Mouse (Mus musculus): Measurements from ENCODE around the gene Gzmd.

DNA sequence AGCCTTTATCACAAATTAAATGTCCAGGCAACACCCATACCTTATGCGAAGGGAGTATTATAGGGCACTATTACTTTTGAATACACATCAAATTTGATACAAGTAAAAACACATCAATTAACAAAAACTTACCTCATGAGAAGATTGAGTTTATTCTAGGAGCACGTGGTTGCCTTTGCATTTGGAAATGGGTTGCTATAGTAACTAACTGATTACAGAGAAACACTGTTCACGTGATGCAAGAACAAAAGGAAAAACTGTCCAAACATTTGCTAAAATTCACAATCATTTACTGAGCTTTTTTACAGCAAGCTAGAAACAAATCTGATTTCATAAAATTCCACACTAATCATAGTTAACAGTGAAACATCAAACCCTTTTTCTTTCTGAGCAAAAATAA lies 29.0 kb downstream of the Gzmd start:
- TF ChIP-seq POLR2A (IDR thresholded peaks at IDR 0.05; ENCODE audit: control insufficient read depth in 1 of 2, insufficient read depth in 1 of 2, low read depth in 1 of 2, low read length in 2 of 2, poor library complexity in 1 of 2) (no peak), TAL1 (IDR thresholded peaks at IDR 0.05; ENCODE audit: low read length) (no peak), CTCF (IDR thresholded peaks at IDR 0.05 in 2 of 3, conservative IDR thresholded peaks at IDR 0.05 in 1 of 3; ENCODE audit: control insufficient read depth in 1 of 3, insufficient read depth in 1 of 3, low read depth in 2 of 3, low read length in 3 of 3, poor library complexity in 1 of 3, severe bottlenecking in 1 of 3) (no peak), ZC3H11A (IDR thresholded peaks at IDR 0.05; ENCODE audit: low read depth, low read length) (no peak), MAZ (IDR thresholded peaks at IDR 0.05; ENCODE audit: low read depth, low read length) (no peak), GATA1 (IDR thresholded peaks at IDR 0.05; ENCODE audit: low read depth, low read length) (no peak), CHD2 (IDR thresholded peaks at IDR 0.05; ENCODE audit: low read length) (no peak), NRF1 (IDR thresholded peaks at IDR 0.05; ENCODE audit: insufficient read depth, low read depth, low read length, poor library complexity, severe bottlenecking) (no peak), ZNF384 (IDR thresholded peaks at IDR 0.05; ENCODE audit: low read depth, low read length) (no peak), NELFE (IDR thresholded peaks at IDR 0.05; ENCODE audit: low read depth, low read length) (no peak), MXI1 (IDR thresholded peaks at IDR 0.05; ENCODE audit: low read depth, low read length) (no peak), MYC (IDR thresholded peaks at IDR 0.05; ENCODE audit: low read depth, low read length) (no peak), CHD1 (IDR thresholded peaks at IDR 0.05; ENCODE audit: low read depth, low read length) (no peak)

All from MEL (cell line).